Mouse (Mus musculus): ENCODE data around the gene Bhlha9. TPM values are rescaled to one million over a fixed set of nuclear protein-coding genes. Genes with fewer than 3 reads are reported as not detected.

Gene Bhlha9
- total RNA-seq (2022), result 1 to 10 TPM; 2.0 to 3.9 (median 2.2) TPM

DNA sequence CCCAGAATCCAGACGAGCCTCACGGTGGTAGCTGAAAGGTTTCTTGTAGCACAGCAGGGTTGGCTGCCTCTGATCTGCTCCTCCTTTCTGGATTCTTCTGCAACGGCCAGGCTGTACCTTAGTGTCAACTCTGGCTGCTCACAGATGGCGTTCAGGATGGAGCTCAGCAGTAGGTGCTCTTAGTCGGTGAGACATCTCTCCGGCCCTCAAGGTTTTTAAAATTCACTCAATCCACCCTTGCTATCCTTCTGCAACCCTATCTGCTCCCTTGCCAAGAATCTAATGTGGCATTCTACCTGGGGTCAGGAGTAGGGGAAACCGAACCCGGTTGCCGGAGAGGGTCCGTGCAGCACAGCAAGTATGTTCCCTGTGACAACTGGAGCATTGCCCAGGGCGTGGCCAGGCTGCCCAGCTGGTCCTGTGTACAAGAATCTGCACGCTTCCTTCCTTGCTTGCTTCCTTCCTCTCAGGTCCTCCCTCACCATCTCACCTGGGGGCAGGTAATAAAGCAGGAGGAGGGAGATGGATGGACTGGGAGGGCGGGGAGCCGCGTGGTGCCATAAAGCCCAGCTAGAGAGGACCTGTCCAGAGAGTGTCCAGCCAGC is at the start of gene Bhlha9:
Bhlha9 (plus strand) TSS at position 600 of the 605 bp plus-strand sequence.
- DNase-seq (ENCODE audit: low spot score in 2 of 2), result no peak

DNA sequence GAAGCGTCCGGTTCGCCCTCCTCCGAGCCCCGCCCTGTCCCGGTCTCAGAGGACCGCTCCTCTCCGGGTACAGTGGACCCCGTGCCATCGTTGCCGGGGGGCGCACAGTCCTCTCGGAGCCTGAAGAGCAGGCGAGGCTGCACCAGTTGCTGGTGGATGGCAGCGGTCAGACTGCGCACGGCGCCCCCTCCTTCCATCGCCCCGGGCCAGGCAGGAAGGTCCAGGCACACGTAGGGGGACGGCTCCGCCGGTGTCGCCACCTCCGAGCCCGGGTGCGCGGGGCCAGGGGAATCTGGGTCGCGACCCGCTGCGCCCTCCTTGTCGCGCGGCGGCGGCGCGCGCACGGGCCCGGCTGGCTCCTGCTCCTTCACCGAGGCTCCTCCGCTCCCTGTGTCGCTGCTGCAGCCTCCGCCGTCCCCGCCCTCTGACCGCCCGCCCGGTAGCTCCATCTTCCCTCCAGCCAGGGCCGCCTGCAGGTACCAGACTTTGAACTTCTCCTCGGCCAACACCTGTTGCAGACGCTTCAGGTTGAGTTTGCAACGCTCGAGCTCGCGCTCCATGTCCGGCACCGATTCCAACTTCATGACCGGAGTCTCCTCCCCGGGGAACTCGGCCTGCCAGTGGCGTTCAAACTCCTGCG is 49.6 kb upstream of the Bhlha9 start:
- no peak for DNase-seq (ENCODE audit: low spot score in 2 of 2)

DNA sequence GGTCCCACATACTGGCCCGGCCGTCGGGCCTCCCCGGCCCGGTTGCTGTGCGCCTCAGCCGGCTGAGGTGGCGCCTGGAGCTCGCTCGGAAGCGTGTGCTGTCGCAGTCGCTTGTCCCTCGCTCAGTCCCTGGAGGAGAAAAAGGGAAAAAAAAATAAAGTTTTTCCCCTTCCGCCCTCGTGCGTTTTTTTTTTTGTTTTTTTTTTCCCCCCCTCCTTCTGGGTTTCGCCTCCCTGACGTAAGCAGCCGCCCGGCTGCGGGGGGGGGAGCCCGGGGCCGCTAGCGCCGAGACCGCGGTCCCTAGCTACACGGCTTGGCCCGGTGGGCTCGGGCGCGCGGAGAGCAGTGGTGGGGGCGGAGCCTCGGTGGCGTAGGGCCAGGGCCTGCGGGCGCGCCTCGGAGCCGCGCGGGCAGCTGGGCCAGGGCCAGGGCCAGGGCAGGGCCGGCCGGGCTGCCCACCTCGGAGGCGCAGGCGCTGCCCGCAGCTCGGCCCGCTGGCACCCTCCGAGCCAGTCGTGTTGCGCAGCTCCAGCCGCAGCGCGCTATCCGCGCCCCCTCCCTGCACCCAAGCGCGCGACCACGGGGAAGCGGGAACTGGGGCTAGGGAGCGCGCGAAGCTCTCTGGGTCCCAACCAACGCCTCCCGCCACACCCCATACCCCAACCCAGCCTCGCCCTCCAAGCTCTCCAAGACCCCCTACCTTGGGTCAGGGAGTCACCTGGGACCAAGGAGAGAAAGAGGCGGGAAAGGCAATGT is 48.9 kb upstream of the Bhlha9 start:
- no peak for DNase-seq (ENCODE audit: low spot score in 2 of 2)

DNA sequence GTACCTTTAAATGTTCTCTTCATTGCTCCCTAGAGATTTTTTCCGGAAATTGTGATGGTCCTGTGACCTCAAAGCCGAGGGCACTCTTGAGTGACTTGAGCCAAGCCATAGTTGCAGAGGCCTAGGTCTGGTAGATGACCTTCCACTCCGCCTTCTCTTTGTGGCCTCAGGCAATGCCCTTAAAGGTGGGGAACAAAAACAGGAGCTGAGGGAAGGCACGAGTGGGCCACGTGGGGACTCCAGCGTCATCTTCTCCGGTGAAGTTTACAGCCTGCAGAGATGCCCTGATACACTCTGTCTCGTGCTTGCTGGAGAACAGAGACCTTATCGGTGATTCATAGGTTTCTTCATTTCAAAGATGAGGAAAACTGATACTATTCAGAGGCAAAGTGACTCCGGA is 48.2 kb upstream of the Bhlha9 start:
- DNase-seq (ENCODE audit: low spot score in 2 of 2), result no peak

DNA sequence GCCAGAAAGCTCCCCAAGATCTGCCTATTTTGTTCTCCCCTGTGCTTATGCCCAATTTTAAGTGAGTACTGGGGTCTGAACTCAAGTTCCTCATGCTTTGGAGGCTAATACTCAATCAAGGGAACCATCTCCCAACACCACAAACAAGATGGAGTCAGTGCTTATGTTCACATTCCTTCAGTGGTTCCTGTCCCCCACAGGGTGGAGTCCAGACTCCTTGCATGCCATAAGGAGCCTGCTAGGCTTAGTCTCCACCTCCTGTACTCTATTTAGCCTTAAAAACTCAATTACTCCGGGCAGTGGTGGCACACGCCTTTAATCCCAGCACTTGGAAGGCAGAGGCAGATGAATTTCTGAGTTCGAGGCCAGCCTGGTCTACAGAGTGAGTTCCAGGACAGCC is 47.4 kb upstream of the Bhlha9 start:
- DNase-seq (ENCODE audit: low spot score in 2 of 2), result no peak

DNA sequence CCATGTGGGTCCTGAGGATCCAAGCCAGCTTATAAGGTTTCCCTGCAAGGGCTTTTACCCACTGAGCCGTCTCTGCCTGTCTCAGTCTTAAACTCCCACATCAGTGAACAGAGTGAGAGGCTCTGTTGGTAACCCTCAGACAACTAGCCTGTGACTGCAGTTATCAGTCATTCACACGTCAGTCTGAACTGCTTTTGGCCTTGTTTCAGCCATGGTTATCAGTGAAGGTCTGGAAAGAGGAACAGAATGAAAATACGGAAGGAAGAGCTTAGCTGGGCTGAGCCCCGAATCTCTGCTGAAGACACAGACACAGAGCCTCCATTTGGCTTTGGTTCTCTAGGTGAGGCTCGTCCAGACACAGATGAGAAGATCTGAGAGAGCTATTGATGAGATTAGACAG is 43.7 kb upstream of the Bhlha9 start:
- no peak for DNase-seq (ENCODE audit: low spot score in 2 of 2)

DNA sequence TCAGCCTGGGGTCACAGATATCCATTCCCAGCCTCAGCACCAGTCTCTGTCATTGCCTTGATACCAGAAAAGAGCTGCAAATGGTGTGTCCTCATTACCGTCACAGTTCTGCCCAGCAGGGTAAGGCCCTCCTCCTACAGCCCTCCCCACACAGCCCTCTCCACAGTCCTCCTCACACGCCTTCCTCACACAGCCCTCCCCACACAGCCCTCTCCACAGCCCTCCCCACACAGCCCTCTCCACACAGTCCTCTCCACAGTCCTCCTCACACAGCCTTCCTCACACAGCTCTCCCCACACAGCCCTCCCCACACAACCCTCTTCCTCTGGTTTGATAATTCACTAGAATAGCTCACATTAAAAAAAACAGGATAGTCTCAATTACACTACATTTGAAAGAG is 42.2 kb upstream of the Bhlha9 start:
- no peak for DNase-seq (ENCODE audit: low spot score in 2 of 2)

DNA sequence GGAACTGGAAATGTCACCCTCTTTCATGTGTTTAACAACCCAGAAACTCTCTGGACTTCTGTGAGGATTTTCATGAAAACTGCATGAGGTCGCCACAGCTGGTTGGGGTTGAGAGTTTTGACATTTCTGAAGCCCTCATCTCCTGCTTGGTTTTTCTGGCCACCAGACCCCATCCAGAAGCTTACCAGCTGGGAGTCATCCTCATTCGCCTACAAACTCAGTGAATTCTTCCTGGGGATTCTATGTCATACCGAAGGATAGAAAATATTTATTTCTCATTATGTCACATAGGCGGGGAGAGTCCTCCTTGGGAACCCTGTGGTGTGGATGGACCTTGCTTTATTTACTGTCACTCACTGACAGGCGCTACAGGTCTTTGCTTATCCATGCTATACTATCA is 41.8 kb upstream of the Bhlha9 start:
- DNase-seq (ENCODE audit: low spot score in 2 of 2), result no peak

DNA sequence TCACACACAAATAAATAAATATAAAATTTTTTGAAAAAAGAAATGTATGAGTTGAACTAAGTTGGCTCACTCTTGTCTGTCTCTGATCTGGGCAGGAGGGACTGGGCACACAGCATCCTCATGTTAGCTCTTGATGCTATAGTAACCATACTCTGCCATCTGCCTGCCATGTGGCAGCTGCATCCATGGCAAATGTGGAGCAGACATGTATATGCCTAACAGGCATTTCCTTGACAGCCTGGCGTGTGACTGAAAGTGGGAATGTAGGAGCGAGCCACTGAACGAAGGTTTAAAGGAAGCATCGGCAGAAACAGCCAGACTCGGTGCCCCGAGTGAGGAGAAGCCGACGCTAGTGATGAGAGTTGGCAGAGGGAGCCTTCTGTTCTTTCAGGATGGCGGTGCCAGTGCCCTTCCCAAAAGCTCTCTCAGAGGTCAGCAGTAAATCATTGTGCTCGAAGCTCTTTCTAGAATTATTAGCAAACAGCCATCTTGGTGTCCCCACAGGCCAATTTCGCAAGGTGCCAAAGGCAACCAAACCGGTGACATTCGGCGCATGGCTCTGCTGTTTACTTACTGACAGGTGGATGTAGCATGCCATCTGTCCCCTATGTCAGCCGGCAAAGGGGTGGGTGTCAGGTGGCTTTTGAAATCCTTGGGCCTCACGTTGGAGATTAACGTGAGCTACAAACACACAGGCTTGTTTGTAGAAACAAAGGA is 32.8 kb upstream of the Bhlha9 start:
- DNase-seq (ENCODE audit: low spot score in 2 of 2), result no peak

DNA sequence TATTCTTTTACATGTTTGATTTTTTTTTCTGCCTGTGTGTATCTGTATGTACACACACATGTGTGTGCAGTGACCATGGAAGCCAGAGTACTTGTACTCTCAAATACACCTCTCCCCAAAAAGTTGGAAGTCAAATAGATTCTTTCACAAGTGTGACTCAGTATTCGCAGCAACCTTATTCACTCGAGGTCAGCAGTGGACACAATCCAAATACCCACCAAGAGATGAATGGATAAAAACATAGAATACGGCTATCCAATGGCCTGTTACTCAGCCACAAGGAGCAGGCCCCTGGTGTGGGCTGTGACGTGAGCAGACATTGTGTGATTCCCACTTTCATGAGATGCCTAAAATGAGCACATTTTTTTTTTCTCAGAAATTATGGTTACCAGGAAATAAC is 32.0 kb upstream of the Bhlha9 start:
- no peak for DNase-seq (ENCODE audit: low spot score in 2 of 2)

DNA sequence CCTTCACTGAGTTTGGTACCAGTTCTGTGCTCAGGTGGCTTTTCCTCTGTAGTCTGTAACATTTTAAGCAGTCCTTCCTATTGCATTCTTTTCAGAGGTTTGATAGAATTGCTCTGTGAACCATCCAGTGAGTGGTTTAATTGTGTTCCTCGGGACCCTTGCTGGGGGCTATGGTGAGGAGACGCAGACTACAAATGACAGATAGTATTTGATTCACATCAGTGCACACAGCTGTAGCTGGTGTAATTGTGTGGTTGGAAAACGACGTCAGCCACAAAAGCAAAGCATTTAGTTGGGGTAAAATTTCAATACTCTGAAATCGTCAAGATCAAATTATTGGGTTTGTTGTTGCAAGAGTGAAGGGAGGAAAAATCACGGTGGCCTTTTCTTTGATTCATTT is 28.0 kb upstream of the Bhlha9 start:
- DNase-seq (ENCODE audit: low spot score in 2 of 2), result no peak

DNA sequence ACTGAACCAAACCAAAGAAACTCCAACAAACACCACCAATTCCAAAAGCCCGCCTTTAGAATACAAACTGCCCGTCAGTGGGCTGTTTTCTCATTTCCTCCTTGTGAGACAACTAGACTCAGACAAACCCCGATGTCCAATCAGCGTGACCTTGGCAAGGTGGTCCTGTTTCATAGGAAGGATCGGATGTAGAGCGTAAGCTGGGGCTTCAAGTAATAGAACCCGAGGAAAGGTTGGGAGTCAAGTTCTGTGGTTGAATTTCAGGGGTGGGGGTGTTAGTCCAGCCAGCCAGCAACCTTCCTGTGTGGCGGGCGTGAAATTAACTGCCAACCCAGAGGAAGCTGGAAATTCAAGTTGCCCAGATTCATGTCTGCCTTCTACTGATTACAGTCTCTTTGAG is 27.2 kb upstream of the Bhlha9 start:
- DNase-seq (ENCODE audit: low spot score in 2 of 2), result no peak

DNA sequence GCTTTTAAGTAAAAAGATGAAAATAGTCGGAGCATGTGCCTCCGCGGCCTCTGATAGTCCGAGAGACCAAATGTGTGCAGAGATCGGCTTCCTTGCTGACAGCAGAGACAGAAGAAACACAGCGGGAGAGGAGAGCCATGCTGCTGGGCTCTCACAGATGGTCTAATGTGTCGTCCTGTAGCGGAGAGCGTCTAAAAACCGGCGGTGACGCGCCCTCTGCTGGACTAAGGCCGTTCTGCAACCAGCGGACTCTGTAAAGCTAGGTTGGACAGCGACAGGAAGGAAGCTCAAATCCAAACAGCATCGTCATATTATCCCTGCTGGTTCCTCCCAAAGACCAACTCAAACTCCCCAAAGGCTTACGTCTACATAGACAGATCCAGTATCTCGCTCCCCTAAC is 26.3 kb upstream of the Bhlha9 start:
- DNase-seq (ENCODE audit: low spot score in 2 of 2), result peak; percentile 82 to 94

DNA sequence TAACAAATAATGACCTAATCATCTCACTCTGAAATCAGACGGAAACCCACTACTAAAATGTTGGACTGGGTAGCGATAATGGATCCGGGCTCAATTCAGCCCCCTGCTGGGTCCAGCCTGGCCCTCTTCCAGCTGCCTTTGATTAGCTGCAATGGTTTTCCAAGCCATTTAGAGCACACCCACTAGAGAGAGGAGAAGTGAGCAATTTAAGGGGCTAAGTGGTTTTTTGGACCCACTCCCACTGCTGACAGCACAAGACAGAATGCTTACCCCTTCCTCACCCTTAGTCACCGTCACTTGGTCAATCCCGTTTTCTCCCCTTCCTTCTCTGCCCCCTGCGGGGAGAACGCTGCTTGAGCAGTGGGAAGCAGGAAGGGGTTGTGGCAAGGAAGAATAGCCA is 25.2 kb upstream of the Bhlha9 start:
- no peak for DNase-seq (ENCODE audit: low spot score in 2 of 2)

DNA sequence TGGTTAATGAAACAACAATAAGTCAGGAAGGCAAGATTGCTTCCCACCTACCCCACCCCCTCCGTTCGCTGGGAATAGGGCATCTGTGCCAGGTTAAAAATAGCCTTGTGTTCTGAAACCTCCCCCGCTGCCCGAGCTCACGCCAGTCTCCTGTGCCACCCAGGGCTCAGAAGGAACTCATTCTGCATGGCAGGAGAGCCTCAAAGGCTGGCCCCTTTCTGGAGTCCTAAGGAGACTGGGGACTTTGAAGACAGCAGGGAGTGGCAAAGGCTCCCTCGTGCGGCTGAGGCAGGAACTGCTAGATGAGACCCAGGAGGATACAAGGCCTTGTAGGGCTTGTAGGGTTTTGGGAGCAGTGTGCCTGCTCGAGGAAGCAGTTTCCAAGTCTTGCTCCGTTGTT is 24.8 kb upstream of the Bhlha9 start:
- DNase-seq (ENCODE audit: low spot score in 2 of 2), result peak; percentile 58 to 83

DNA sequence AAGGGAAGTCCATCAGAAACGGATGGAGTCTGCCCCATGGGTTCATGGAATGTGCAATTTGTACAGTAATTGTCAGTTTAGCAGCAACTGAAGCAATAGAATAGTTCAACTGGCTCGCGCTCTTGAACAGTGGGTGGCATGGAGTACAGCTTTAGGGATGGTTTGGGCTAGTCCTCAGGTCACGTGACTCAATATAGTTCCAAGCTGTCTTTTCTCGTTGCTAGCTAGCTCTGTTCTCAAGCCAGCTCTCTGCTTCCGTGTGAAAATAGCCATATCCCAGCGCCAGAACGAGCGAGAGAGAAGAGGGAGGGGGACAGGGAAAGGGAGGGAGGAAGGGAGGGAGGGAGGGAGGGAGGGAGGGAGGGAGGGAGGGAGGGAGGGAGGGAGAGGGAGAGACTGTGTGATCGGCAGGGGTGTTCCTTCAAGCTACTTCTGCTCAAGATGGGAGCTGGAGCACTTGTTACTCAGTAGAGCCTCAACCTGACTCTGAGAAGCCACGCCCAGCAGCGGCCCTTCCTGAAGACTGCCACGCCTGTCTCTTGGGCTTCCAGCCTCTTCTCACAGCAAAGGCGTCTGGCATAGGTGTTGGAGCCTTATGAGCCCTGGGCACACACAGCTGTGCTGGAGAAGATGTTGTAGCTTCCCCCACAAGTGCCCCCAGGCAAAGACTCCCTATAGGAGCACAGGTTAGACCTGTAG is 21.3 kb upstream of the Bhlha9 start:
- DNase-seq (ENCODE audit: low spot score in 2 of 2), result no peak

DNA sequence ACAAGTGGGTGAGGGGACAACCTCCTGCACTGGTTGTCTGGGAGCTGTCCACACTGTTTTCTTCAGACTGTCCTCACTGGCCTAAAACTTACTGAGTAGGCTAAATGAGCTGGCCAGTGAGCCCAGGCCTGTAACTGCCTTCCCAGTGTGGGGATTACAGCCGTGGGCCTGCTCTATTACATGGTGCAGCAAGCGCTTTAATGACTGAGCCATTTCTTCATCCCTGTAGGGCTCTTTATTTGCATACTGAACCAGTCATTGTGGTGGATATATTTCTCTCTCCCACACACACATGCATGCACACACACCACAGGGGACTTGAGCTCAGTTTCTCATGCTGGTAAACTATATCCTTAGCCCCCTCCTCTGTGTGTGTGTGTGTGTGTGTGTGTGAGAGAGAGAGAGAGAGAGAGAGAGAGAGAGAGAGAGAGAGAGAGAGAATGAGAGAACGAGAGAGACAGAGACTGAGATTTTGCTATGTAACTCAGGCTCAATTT is 19.4 kb upstream of the Bhlha9 start:
- no peak for DNase-seq (ENCODE audit: low spot score in 2 of 2)

DNA sequence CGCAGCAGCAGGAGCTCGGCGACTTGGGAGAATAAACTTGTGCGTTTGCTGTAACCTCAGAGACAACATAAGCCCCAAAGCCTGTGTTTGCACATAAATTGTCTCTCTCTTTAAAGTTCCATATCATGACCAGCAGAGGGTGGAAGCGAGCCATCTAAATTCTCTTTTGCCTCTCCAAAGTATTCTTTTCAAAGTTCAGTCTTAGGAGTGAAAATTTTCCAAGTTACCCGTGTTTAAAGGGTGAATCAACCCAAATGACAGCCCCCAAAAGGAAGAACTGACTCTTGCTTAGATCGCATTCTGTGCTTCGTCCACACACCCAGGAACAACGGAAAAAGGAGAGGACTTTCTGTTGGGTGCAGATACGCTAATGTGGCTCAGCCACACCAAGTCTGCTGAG is 17.2 kb upstream of the Bhlha9 start:
- no peak for DNase-seq (ENCODE audit: low spot score in 2 of 2)

DNA sequence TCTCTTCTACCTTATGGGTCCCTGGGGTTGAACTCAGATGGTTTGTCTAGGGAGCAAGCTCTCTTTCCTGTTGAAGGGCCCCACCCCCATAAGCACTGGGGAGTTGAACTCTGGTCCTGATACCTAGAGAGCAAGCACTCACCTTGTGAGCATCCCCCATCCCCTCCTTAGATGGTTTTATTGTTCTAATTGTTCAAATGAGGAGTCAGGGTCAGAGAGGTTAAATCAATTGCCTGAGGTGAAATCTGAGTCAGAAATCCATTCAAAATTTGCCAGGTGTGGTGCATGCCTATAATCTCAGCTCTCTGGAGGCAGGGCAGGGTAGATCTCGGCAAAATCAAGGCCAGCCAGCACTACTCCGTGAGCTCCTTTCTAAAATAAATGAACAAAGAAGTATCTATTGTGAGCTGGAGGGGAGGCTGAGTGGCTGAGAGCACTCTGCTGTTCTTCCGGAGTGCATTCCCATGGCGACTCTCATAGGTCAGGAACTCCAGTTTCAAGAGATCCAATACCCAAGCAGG is 14.8 kb upstream of the Bhlha9 start:
- DNase-seq (ENCODE audit: low spot score in 2 of 2), result no peak

DNA sequence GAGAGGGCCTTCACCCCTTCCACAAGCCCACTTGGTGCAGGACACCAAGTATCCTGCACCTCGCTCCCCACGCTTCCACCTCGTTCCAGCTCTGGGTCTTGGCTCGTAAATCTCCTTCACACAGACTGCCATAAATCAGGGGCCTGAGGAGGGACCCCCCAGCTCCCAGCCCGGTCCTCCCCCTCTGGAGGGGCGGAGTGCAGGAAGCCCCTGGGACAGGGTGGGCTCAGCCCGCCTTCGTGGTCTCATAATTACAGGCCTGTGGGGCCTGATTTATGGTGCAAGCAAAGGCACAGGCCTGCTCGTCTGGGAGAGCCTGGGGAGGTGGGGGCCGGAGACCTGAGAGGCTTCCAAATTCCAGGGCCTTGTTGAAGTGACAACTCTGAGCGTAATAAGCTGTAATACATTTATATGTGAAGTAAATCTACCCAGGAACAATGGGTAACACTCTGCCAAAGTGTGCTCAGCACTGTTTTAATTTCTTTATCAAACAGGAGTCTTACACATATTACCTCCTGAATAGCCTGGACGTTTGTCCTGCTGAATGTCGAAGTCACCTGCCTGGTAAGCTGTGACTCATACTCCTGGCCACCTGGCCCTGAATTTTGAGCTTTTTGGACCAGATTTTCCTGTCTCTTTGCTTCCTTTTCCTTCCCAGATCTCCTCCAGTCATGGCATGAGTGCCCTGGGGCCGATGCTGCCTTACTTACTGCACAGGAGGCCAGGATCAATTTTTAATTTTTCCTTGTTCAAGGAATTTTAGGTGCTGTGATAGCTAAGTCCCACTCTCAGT is 12.9 kb upstream of the Bhlha9 start:
- no peak for DNase-seq (ENCODE audit: low spot score in 2 of 2)
